Mouse (Mus musculus) ES-CJ7 (cell line): ENCODE results near the gene St8sia4.
"Not testable (repeated sequence)": the region's sequence is repeated elsewhere in the genome, so short reads cannot be mapped to it uniquely, and the experiment has no call there.

ENCODE experiments used
- DNase-seq: peaks from one replicate; pipeline ENCODE4 v3.0.0; 2011; ENCODE audit warnings: low read depth, low spot score

Gene St8sia4

DNA sequence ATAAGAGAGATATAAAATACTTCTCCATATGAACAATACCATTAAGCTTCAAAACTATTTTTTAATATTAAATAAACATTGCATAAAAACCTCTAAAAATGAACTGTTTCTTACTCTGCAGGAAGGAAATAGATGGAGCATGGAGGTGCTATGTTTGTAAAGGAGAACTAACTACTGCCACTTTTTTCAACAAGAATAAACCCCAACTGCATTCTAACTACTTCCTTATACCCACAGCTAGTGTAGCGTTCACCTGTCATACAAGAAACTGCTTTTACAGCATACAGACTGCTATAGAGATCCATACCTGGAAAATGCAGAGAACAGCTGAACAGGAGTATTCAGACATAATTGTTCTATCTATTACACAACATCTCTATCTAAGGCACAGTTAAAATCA, 70.5 kb downstream of the St8sia4 start:
- DNase-seq: no peak

DNA sequence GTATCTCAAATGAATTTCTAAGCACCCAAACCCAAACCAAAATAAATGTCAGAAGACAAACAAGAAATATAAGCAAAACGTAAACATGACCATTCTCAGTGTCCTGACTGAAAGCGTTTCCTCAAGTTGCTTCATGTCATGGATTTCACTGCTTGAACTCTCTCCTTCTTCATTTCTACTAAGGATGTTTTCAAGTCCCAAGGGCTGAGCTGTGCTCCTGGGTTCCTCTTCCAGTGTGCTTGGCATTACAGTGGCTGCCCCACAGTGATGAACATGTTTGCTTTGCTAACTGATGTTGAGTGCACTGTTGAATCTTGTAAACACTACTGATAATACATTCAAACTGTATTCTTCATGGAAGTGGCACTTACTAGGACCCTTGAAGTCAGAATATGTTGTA, 76.3 kb downstream of the St8sia4 start:
- no peak for DNase-seq

- no peak for DNase-seq
Measured at GRCm38 (mm10) chr1:95590108-95590507, 77.3 kb downstream of the St8sia4 start.

- DNase-seq: no peak
Measured at GRCm38 (mm10) chr1:95589471-95589870, 77.9 kb downstream of the St8sia4 start.

DNA sequence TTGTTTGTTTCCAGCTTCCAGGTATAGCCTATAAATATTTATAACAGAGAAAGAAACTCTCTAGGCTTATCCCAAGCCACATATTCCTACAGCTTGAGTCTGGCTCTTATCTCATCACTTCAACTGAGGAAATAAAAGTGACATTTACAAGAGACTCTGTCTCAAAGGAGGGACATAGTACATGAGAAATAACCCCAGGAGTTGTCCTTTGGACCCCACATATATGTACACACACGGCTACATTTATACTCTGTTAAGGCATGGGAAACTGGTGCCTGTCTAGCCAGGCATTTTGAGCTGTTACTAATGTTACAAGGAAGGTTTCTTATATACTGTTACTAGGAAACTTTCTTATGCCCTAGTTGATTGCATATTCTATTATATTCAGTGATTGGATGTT, 84.1 kb downstream of the St8sia4 start:
- DNase-seq: no peak

GRCm38 (mm10) chr1:95582264-95582663, 85.1 kb downstream of the St8sia4 start:
- DNase-seq: no peak

- no peak for DNase-seq
Measured at GRCm38 (mm10) chr1:95572619-95573540, 94.5 kb downstream of the St8sia4 start.

GRCm38 (mm10) chr1:95571106-95571505, 96.3 kb downstream of the St8sia4 start:
- no peak for DNase-seq

GRCm38 (mm10) chr1:95554556-95554955, 112.8 kb downstream of the St8sia4 start:
- DNase-seq: not testable (repeated sequence)

DNA sequence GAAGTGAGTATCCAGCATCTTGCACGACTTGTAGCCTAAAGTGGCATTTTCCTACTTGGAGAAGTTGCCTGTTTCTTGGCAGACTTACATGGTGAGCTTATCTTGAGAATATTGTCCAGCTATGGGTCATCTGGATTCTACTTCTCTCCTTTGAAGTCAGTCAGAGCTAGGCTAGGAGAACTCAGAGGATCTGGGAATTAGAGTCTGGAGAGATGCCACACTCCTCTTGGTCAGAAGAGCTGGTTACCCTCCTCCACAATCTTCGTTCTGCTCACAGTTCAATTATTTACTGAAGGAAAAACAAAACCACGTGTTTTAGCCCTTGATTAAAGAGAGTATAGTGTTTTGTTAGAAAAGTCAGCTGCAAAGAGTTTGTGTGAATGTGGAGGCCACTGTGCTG, 125.9 kb downstream of the St8sia4 start:
- no peak for DNase-seq
